Mouse (Mus musculus): ENCODE measurements around the gene Gm20924. TPM values are rescaled to one million over a fixed set of nuclear protein-coding genes. Genes with fewer than 3 reads are reported as not detected.
"Not testable (repeated sequence)": the region's sequence is repeated elsewhere in the genome, so short reads cannot be mapped to it uniquely, and the experiment has no call there.

Gene Gm20924
- total RNA-seq (2021): not detected
- long read RNA-seq: 0 reads

GRCm38 (mm10) chrY:65207427-65207826, at the start of gene Gm20924:
Gm20924 (minus strand) TSS chrY:65207527.
- not testable (repeated sequence) for DNase-seq (ENCODE audit: low spot score in 2 of 2)

Other genes with a start within 250 kb of the Gm20924 start
- gene Gm20736, start 170.2 kb upstream of the Gm20924 start, total RNA-seq (2021): not detected